Mouse (Mus musculus) adipocyte (in vitro differentiated cells): ENCODE measurements around the gene Baz2b.
"Not testable (repeated sequence)": the region's sequence is repeated elsewhere in the genome, so short reads cannot be mapped to it uniquely, and the experiment has no call there.

Experiments
- DNase-seq: peaks from one replicate; pipeline ENCODE4 v3.0.0-alpha.2; 2016; ENCODE audit warnings: low spot score

Baz2b gene

DNA sequence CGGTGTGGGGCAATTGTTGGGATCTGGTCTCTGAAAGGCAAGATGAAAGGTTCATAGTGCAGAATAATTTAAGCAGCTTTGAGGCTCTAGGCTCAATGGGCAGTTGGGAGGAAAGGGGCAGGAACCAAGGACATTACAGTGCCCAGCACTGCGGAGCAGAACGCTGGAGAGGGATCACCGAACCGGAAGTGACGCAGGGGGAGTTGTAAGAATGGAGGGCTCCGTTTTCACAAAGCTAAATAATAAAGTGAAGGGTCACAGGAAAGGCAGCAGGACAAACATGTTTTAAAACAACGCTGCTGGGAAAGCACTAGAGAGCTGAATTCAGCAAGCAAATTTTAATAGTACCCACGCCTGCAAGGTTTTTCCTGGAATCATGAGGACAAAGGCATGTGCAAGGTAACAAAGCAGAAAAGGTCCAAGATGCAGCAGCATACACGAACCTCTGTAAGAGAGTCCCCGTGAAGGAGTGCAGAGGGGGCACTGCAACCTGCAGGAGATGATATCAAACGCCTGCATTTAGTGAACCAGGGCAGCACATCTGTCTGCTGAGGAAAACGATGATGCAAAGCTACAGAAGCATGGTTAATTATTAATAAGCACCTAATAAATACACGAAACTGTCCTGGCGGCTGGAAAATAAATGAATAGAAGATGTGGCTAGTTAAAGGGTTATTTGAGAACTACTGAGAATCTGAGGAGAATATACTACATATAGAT lies 120.0 kb downstream of the Baz2b start:
- no peak for DNase-seq

DNA sequence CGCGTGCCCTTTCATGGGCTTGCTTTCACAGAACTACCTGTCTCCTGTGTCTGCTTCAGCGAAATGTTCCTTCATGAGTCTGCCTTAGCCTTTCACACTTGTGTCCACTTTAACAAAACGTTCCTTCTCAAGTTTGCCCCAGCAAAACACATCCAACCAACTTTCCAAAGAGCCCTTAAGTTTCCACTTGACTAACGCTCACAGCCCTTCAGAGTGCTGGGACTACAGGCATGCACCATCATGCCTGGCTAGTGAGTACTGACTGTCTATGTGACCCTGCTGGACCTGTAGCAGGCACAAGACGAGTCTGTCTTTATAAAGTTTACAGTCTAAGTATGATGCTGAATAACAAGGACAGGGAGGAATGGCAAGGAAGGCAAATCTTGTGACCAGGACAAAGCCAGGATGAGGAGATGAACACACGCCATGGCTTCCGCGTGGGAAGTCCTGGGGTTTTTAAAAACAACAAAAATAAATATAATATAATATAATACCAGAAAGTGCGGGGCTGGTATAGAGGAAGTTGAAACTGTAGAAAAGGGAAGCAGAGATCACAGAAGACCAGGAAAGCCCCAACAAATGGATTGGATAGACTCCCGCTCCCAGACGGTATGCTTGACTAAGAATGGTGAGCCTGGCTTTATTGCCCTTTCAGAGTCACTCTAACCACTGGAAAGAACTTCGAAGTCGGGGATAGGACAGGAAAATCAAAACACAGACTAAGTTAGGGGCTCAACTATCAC lies 120.7 kb downstream of the Baz2b start:
- DNase-seq = no peak

DNA sequence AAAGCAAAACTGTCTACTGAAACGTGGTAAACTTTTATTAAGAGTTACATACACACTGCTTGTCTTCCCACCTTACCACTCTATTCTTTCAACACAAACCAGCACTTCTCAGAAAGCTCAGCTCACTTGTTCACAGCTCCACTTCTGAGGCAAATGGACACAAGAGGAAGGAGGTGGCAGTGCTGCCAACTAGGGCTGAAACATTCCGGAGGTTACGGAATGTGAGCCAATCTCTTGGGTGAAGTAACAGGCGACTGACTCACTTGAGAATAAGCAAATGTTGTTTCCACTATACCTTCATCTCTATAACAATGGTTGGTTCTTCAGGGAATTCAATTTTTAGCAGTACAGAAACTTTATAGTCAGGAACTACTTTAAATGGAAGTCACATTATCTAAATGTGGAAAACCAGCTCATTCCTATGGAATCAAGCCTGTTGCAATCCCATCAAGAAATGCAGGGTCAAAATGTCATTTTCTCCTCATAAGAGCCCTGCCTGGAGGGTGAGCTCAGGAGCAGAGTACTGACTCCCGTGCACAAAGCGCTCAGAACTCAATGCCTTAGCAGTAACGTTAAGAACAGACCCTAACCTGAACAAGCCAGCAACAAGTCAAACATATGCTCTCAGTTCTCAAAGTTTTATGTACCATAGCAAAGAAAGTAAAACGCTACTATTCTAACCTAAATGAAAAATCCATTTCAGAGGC lies 123.3 kb downstream of the Baz2b start:
- DNase-seq = peak; percentile 95

DNA sequence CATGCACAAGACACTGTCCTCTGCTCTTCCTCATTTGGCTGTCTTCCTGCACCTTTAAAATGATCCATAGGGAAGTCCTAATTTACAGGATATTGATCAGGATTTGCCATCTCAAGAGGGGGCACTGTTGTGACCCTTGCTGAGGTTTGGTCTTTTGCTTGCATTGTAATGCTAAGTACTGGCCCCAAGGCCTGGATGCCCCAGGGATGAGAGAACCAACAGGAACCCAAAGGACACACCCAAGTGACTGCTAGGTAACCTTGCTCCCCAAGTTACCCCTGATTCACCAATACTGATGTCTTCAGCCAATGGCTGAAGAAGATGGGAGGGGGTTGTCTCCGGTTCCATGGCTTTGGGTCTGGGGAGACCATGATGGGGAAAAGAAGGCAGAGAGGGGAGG lies 124.8 kb downstream of the Baz2b start:
- no peak for DNase-seq

DNA sequence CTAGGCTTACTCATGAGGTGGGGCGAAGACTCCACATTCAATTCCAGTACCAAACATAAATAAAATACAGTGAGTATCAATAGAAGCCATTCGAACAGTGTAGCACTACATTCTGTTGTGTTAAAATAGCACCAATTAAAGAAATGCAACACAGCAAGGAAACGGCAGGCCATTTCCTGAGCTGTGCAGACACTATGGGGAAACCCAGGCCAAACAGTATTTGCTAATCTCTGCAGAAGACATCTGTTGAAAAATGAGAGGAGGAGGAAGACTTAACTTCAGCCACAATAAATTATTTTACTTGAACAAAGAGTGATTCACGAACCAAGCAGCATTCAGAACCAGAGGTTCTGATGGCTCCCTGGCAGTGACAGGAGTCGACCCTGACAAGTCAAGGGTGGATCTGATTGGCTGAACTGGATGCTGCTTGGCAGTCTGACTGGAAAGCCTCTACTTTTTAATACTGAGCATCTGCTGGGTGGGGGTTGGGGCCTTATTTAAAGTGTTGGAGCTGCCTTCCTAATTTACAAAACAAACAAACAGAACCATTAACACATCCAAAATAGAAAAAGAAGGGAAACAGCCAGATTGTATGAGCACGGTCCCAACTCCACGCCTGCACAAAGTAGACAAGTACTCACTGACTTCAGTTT lies 126.5 kb downstream of the Baz2b start:
- DNase-seq = peak; percentile 43

DNA sequence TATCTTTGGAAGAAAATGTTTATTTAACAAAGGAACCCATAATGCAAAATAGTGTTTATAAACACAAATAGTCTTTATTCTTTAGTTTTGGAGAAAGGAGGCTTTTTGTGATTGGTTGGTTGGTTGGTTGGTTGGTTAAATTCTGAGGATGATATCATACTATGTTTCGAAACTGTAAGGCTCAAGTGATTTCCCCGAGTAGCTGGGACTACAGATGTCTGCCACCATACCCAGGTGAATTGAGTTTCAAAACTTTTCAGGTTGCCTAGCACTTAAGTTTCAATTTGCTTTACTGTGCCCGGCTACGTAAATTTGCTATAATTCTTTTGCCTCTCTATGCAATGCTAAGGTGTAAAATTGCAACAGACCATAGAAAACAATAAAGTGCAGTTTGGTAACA lies 127.4 kb downstream of the Baz2b start:
- DNase-seq = no peak

DNA sequence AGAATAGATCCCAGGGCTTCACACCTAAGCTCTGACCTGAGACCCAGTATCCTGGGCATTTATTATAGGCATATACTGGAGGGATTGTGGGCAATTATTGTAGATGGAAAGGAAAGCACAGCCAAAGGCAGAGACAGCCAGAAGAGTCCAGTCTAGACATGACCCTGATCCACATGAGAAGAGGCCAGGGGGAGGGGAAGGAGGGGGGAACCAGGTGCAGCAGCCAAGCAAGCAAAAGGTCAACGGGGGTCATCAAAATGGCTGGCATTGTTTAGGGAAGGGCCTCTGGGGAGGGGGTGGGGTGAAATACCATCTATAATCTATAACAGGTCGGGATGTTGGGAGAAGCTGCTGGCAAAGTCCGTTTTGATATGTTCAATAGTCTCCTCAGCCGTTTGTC lies 128.8 kb downstream of the Baz2b start:
- DNase-seq = no peak

DNA sequence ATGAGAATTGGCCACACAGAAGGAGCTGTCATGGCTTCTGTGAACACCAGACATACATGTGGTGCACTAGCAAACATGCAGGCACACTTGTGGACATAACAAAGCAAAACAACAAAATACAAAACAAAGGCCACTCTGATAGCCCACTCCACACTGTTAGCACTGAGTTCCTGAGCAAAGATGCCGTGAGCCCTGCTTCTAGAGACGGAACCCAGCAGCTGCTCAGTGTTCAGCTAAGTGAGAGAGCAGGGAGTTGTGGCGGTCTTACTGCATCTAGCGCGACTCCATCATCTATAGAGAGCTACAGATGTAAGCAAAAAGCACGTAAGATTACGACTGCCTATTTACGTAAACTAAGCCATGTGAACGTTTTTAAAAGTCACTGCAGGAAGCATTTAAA lies 132.0 kb downstream of the Baz2b start:
- no peak for DNase-seq

DNA sequence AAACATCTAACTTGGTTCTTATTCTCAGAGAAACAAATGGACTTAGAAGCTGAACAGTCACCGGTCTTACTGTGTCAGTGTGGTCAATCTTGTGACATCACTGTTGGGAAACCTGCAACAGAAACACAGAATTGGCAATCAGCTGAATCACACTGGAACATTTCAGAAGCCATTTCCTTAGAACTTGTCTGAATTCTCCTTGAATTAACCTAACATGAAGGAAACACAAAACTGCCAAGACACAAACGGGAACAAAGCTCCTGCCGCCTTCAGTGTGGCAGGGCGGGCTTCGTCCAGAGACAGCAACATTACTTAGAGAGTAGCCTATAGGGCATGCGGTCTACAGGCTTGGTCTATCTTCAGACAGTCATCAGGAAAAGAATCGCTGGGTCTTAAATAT lies 132.8 kb downstream of the Baz2b start:
- peak; percentile 81 for DNase-seq

DNA sequence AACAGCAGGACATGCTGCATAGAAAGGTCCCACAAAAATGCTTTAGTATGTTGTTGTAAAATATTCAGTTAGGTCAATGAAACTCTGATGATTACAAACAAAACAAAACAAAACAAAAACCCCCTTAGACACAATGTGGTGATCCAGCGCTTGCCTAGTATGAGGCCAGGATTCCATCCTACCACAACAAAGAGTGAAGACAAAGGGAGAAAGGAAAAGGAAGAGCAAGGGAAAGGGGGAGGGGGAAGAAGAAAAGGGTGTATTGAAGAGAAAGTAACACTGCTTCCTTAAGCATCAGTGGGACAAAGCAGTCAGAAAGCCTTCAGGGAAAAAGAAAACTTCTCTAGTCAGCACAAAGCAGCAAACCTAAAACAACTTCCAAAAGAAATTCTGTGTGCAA lies 133.6 kb downstream of the Baz2b start:
- DNase-seq = no peak

DNA sequence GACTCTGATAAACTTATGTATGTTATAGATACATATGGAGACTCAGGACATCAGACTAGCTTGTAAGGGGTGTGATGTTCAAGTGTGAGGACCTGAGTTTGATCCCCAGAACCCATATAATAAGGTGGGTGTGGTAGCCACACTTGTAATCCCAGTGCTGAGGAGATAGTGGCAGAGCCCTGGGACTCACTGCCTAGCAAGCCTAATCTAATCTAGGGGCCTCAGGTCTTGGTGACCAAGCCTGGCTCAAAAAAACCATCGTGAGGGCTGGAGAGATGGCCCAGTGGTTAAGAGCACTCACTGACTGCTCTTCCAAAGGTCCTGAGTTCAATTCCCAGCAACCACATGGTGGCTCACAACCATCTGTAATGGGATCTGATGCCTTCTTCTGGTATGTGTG lies 135.8 kb downstream of the Baz2b start:
- DNase-seq = not testable (repeated sequence)

DNA sequence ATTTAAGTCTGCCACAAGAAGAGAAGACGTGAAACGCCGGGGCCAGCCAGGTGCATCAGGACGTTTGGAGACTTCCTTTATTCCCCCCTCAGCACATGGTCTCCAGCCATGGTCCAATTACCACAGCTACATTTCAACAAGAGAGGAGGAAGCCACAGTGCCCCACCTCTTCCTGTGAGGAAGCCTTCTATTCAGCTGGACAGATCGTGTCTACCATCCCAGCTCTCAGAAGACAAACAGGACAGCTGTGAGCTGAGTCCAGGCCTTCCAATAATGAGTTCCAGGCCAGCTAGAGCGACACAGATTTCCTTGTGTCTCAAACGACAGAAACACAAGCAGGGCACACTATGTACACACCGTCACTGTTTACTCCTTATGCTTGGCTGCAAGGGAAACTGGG lies 137.8 kb downstream of the Baz2b start:
- no peak for DNase-seq

DNA sequence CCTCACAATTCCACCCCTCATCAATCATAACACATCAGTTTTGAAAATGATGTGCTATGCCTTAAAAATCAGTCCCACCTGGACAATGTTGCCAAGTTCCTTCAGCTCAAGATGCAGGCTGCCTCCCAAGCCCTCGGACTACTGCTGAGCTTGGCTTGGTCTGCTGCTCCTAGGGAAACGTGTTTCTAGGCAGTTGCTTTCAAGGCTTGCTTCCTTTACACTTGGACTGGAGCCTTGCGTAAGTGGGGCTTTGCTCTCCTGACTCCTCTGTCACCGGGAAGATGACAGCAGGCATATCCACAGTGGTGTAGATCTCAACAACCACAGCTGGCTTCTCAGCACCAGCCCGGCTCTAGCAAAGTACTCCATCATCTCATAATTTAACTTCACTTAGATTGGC lies 138.7 kb downstream of the Baz2b start:
- no peak for DNase-seq

DNA sequence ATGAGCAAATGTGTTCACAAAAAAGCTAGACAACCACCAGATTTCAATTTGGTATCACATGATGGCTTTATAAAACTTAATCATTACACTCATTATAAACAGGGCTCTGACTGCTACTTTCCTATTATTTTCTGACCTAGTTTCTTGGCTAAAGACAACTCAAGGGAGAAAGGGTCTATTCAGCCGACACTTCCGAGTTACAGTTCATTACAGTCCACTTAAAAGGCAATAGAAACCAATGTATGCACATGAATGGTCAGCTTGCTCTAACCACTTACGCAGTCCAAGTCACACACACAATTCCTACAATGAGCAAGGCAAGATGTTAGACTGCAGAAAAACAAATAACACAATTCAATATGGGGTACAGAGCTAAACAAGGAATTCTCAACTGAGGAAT lies 141.2 kb downstream of the Baz2b start:
- DNase-seq = no peak

DNA sequence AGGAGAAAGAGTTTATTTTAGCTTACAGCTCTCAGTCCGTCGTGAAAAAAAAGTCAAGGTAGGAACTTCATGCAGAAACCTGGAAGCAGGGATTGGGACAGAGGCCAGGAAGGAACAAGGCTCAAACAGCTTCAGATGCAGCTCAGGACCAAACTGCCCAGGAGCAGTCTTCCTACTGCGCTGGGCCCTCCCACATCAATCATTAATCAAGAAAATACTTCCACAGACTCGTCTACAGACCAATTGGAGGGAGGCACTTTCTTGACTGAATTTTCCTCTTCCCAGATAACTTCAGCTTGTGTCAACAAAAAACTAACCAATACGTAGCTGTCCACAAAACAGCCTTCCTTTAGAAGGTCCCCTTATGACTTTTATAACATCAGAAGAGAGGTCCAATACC lies 144.2 kb downstream of the Baz2b start:
- no peak for DNase-seq

DNA sequence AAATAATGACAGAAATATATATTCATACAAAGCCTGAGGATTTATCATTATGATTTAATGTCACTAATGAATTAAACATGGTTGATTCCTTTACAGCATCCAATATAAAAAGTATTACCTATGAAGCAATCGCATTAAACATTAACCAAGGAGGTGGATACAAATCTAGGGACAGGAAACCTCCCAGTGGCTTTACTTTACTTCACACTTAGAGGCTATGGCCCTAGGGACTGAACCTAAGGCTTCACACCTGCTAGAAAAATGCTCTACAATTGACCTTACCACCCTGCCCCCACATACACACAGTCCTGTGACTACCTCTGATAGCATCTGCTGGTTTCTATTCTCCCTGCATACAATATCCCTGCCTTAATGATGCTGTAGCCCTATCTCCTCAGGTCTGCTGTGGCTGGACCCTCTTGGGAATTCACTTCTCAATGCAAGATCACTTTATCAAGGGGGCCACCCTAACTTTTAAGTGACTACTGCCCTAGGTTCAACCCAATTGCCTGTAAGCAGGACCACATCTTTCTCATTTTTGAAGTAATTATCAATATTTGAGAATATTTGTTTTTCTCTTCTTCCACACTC lies 149.4 kb downstream of the Baz2b start:
- DNase-seq = no peak

DNA sequence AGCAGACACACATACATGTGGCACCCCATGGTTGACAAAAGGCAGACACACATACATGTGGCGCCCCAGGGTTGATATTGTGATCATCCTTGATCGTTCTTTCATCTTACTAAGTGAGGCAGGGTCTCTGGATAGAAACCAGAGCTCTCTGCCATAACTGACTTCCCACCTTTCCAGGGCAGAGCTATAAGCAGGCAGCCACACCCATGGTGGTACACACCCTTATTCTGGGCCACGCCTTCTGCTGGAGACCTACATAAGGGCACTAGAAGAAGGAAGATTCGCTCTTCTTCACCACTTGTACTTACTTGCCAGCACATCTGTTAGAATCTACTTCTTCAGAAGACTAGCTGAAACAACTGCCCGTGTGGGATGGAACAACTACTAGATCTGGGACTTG lies 150.3 kb downstream of the Baz2b start:
- no peak for DNase-seq

DNA sequence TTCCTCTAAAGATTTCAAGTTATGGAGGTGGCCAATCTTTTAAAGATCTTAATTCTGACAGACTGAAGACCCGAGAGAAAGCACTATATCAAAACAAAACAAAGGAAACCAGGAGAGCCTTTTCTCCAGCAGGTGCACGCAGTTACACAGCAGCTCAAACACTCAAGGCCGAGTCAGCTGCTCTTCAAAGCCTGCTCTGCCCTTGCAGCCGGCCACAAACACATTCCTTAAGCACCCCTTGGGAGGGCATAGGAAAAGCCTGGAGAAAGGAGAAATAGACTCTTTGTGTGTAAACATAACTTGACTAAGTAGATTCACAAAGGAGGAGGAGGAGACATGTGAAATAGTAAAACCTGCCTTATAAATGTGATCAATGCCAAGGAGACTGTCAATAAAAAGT lies 153.6 kb downstream of the Baz2b start:
- DNase-seq = no peak

DNA sequence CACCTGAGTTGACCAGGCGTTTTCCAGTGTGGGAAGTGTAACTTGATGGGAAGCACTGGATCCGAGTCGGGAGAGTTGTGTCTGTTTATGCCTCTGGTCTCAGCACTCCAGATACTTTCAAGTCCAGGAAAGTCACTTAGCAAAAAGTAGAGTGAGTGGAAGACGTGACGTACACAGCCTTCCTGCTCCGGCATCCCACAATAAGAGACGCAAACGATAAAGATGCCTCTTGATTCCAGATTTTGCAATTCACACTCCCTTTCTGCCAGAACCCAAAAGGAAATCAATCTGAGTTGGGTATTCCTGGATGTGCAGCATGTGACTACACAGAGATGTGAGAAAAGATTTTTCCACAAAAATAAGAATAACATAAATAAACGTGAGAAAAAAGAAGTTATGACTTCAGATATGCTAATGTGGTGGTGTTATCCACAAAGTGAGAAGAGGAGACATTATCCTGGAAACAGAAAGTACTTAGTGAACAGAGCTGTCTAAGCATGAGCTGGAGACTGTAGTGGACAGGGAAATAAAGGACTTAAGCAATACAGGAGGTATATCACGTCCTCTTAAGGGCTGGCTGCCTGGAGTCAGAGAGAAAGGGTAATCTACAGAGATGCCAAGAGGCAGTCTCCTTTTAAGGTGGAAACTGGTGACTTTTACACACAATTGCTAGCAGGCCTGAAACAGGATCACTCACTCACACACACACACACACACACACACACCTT lies 154.7 kb downstream of the Baz2b start:
- no peak for DNase-seq

DNA sequence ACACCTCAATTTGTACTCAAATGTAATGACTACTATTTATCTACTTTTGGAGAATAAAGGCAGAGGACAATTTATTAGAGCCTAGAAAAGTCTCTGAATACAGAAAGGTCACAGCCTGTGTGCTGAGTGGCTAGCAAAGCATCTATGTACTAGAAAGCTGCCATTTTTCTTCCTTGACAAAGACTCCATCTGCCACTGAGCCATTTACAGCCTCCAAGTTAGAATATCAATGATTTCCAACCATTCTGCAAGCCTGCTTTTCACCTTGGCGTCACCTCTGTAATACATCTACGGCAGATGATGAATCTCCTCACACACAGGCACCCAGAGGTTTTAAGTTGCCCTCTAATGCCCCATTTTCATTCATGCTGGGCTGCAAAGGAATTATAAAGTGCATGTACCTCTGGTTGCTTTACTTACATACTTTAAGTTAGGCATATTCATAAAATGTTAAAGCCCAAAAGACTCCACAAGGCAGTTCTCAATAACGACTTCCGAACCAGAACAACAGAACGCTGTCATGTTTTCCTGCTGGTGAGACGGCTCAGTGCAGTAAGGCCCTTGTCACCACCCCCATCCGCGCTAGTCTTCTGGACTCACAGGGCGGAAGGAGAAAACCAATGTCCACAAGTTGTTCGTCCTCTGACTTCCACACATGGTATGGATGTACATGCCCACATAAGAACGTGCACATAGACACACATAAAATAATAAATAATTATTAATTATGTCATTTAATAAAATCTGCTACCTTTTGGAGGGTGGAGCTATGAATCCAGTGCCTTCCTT lies 156.2 kb downstream of the Baz2b start:
- no peak for DNase-seq
